Mouse (Mus musculus): ENCODE measurements around the gene Olfr137. TPM values are rescaled to one million over a fixed set of nuclear protein-coding genes. Genes with fewer than 3 reads are reported as not detected.

Gene Olfr137
- not detected in 2 replicates for polyA plus RNA-seq (2015; fragmentation: Nextera tagmentation; extraction: Ambion mirVana)

- H3K9ac ChIP-seq (ENCODE audit: low read depth, low read length), result no peak within 1 kb of the TSS
- ATAC-seq (replicated peaks; ENCODE audit: low FRiP score, low read depth), result no peak
- no peak for DNase-seq (ENCODE audit: low spot score)
- H3K4me2 ChIP-seq (ENCODE audit: low read length), result no peak within 1 kb of the TSS
- TF ChIP-seq CTCF (IDR thresholded peaks at IDR 0.05; ENCODE audit: low read depth), result no peak
- no peak within 1 kb of the TSS for H3K27ac ChIP-seq
- H3K9me3 ChIP-seq (replicated peaks; ENCODE audit: low read length), result no peaks in the 10 kb centered on the region
- no peaks in the 10 kb centered on the region for H3K4me1 ChIP-seq (replicated peaks; ENCODE audit: insufficient read depth, low read length)
- no peak within 1 kb of the TSS for H3K4me3 ChIP-seq (replicated peaks; ENCODE audit: low read depth, low read length)
- H3K36me3 ChIP-seq (ENCODE audit: insufficient read depth, low read length), result no peaks in the 10 kb centered on the region
- no peaks in the 10 kb centered on the region for H3K27me3 ChIP-seq (ENCODE audit: insufficient read depth, low read length)
Measured at GRCm38 (mm10) chr17:38307470-38307869, at the start of gene Olfr137. Gene Olfr137 (minus strand): TSS chr17:38307570.

- Histone ChIP-seq H3K36me3 (ENCODE audit: insufficient read depth, low read length) (no peaks in the 10 kb centered on the region), H3K27ac (no peak within 1 kb of the TSS), H3K9me3 (replicated peaks; ENCODE audit: low read length) (no peaks in the 10 kb centered on the region), H3K27me3 (ENCODE audit: insufficient read depth, low read length) (no peaks in the 10 kb centered on the region), H3K4me1 (replicated peaks; ENCODE audit: insufficient read depth, low read length) (no peaks in the 10 kb centered on the region), H3K4me2 (ENCODE audit: low read length) (no peak within 1 kb of the TSS), H3K9ac (ENCODE audit: low read depth, low read length) (no peak within 1 kb of the TSS), H3K4me3 (replicated peaks; ENCODE audit: low read depth, low read length) (no peak within 1 kb of the TSS)
- no peak for DNase-seq (ENCODE audit: low spot score)
- no peak for ATAC-seq (replicated peaks; ENCODE audit: low FRiP score, low read depth)
- TF ChIP-seq CTCF (IDR thresholded peaks at IDR 0.05; ENCODE audit: low read depth), result no peak
Measured at GRCm38 (mm10) chr17:38329531-38329930, 22.2 kb upstream of the Olfr137 start, which contains the start of gene Olfr136. Gene Olfr136 (plus strand): TSS chr17:38329831.

- H3K9me3 ChIP-seq (replicated peaks; ENCODE audit: low read length), result no peaks in the 10 kb centered on the region
- no peak within 1 kb of the TSS for H3K27ac ChIP-seq
- H3K36me3 ChIP-seq (ENCODE audit: insufficient read depth, low read length), result no peaks in the 10 kb centered on the region
- 66% methylated on average over 1 of the region's 1 CpGs for WGBS
- TF ChIP-seq CTCF (IDR thresholded peaks at IDR 0.05; ENCODE audit: low read depth), result no peak
- no peaks in the 10 kb centered on the region for H3K4me1 ChIP-seq (replicated peaks; ENCODE audit: insufficient read depth, low read length)
- DNase-seq (ENCODE audit: low spot score) (no peak), ATAC-seq (replicated peaks; ENCODE audit: low FRiP score, low read depth) (no peak)
- H3K4me3 ChIP-seq (replicated peaks; ENCODE audit: low read depth, low read length), result no peak within 1 kb of the TSS
- H3K27me3 ChIP-seq (ENCODE audit: insufficient read depth, low read length), result no peaks in the 10 kb centered on the region
- no peak within 1 kb of the TSS for H3K4me2 ChIP-seq (ENCODE audit: low read length)
- no peak within 1 kb of the TSS for H3K9ac ChIP-seq (ENCODE audit: low read depth, low read length)
Measured at GRCm38 (mm10) chr17:38260735-38261134, 46.6 kb downstream of the Olfr137 start, which contains the start of gene Olfr138. Gene Olfr138 (plus strand): TSS chr17:38261035.

Other genes starting within 250 kb of the Olfr137 start
- not detected in 2 replicates for gene Olfr129, start 247.5 kb downstream of the Olfr137 start, polyA plus RNA-seq (2015; fragmentation: Nextera tagmentation; extraction: Ambion mirVana)
- not detected in 2 replicates for gene Olfr130, start 243.6 kb downstream of the Olfr137 start, polyA plus RNA-seq (2015; fragmentation: Nextera tagmentation; extraction: Ambion mirVana)
- not detected in 2 replicates for gene Olfr131, start 218.9 kb downstream of the Olfr137 start, polyA plus RNA-seq (2015; fragmentation: Nextera tagmentation; extraction: Ambion mirVana)
- not detected in 2 replicates for gene Olfr132, start 173.0 kb downstream of the Olfr137 start, polyA plus RNA-seq (2015; fragmentation: Nextera tagmentation; extraction: Ambion mirVana)
- gene Olfr133, start 162.3 kb downstream of the Olfr137 start, polyA plus RNA-seq (2015; fragmentation: Nextera tagmentation; extraction: Ambion mirVana), result not detected in 2 replicates
- not detected in 2 replicates for gene Olfr134, start 136.2 kb downstream of the Olfr137 start, polyA plus RNA-seq (2015; fragmentation: Nextera tagmentation; extraction: Ambion mirVana)
- gene Olfr135, start 103.2 kb downstream of the Olfr137 start, polyA plus RNA-seq (2015; fragmentation: Nextera tagmentation; extraction: Ambion mirVana), result not detected in 2 replicates
- gene Olfr138, start 46.5 kb downstream of the Olfr137 start, polyA plus RNA-seq (2015; fragmentation: Nextera tagmentation; extraction: Ambion mirVana), result not detected in 2 replicates
- gene Olfr136, start 22.3 kb upstream of the Olfr137 start, polyA plus RNA-seq (2015; fragmentation: Nextera tagmentation; extraction: Ambion mirVana), result not detected in 2 replicates
- gene Esp36, start 112.6 kb upstream of the Olfr137 start, polyA plus RNA-seq (2015; fragmentation: Nextera tagmentation; extraction: Ambion mirVana), result not detected in 2 replicates
- not detected in 2 replicates for gene Esp34, start 246.6 kb upstream of the Olfr137 start, polyA plus RNA-seq (2015; fragmentation: Nextera tagmentation; extraction: Ambion mirVana)